Mouse (Mus musculus): ENCODE data around the gene Cntnap1. TPM values are rescaled to one million over a fixed set of nuclear protein-coding genes. Genes with fewer than 3 reads are reported as not detected.
A peak's percentile ranks its signal among the peaks of the same experiment; 100 is the strongest.
"Not testable (repeated sequence)": the region's sequence is repeated elsewhere in the genome, so short reads cannot be mapped to it uniquely, and the experiment has no call there.

Cntnap1 gene
- polyA plus RNA-seq, 1 experiment from 2014 or later: 0.57 TPM

GRCm38 (mm10) chr11:101155151-101155550, 15.2 kb upstream of the Cntnap1 start:
- Histone ChIP-seq H3K27ac (0 out of 2 replicates have a peak overlapping the region, but pooled peaks have one; percentile 78), H3K9me3 (no peaks in the 10 kb centered on the region), H3K36me3 (replicated peaks) (no peaks in the 10 kb centered on the region), H3K27me3 (peaks cover 38% of the 10 kb centered on the region), H3K4me1 (peaks cover 14% of the 10 kb centered on the region), H3K9ac (no peak overlapping the region), H3K4me3 (replicated peaks) (no peak overlapping the region), H3K4me2 (peak overlapping the region; percentile 68; the same call in 1 of the 2 replicates)
- 72% methylated on average over 6 of the region's 6 CpGs for WGBS
- ATAC-seq (ENCODE audit: low FRiP score): no peak

- Histone ChIP-seq H3K9ac (peak within 1 kb of the TSS; percentile 63), H3K4me1 (peaks cover 14% of the 10 kb centered on the region), H3K27ac (peak within 1 kb of the TSS; percentile 78), H3K4me3 (replicated peaks) (peak within 1 kb of the TSS; percentile 42), H3K27me3 (peaks cover 39% of the 10 kb centered on the region), H3K36me3 (replicated peaks) (no peaks in the 10 kb centered on the region), H3K9me3 (no peaks in the 10 kb centered on the region), H3K4me2 (peak within 1 kb of the TSS; percentile 68)
- WGBS: 2% methylated on average over 36 of the region's 36 CpGs
- ATAC-seq (ENCODE audit: low FRiP score): peak; percentile 84
Observed at GRCm38 (mm10) chr11:101155728-101156371, 14.5 kb upstream of the Cntnap1 start, which contains the start of gene Tubg2. Gene Tubg2, plus strand, starts transcription at chr11:101155907.

DNA sequence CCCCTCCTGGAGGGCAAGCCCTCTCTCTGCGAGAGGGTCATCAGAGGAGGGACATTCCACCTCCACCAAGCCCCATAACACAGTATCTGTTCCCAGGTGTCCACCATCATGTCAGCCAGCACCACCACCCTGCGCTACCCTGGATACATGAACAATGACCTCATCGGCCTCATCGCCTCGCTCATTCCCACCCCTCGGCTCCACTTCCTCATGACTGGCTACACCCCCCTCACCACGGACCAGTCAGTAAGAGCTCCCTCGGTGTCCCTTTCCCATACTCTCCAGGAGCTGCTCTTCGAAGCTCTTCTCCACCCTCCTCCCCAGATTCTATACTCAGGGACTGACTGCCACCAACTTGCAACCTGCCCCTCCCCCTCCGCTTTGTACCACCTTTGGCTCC, 10.2 kb upstream of the Cntnap1 start:
- not testable (repeated sequence) for H3K27ac ChIP-seq; ATAC-seq (ENCODE audit: low FRiP score); H3K9ac ChIP-seq; H3K9me3 ChIP-seq; H3K36me3 ChIP-seq (replicated peaks); H3K4me3 ChIP-seq (replicated peaks); H3K4me2 ChIP-seq
- Histone ChIP-seq H3K4me1 (peaks cover 26% of the 10 kb centered on the region), H3K27me3 (peaks cover 76% of the 10 kb centered on the region)
- WGBS: 85% methylated on average over 10 of the region's 10 CpGs

- H3K4me3 ChIP-seq (replicated peaks); H3K4me2 ChIP-seq; H3K36me3 ChIP-seq (replicated peaks); H3K9ac ChIP-seq; H3K9me3 ChIP-seq; H3K27ac ChIP-seq; ATAC-seq (ENCODE audit: low FRiP score): not testable (repeated sequence)
- H3K27me3 ChIP-seq: peaks cover 76% of the 10 kb centered on the region
- H3K4me1 ChIP-seq: peaks cover 18% of the 10 kb centered on the region
- WGBS: 68% methylated on average over 8 of the region's 8 CpGs
Observed at GRCm38 (mm10) chr11:101160981-101161505, 9.3 kb upstream of the Cntnap1 start.

DNA sequence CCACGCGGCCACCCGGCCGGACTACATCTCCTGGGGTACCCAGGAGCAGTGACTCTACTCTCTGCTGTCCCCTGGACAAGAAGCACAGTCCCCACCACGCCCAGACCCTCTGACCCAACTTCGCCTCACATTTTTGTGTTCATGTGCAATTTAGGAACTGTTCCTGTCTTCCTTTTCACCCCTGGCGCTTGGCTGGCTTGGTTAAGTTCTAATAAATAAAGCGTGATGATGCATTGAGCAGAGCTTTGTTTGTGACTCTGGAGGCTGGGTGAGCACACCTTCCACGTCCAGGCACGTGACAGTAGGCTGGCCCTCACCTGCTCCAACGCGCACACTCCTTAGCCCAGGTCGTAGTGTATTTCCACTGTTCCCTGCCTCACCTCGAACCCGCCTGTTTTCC, 8.8 kb upstream of the Cntnap1 start:
- Histone ChIP-seq H3K4me2 (no peak overlapping the region), H3K36me3 (replicated peaks) (0 out of 2 replicates have a peak, but pooled peaks cover 12% of the 10 kb centered on the region), H3K4me3 (replicated peaks) (no peak overlapping the region), H3K9ac (no peak overlapping the region), H3K4me1 (peaks cover 14% of the 10 kb centered on the region), H3K9me3 (no peaks in the 10 kb centered on the region), H3K27me3 (peaks cover 76% of the 10 kb centered on the region), H3K27ac (no peak overlapping the region)
- 87% methylated on average over 15 of the region's 15 CpGs for WGBS
- no peak for ATAC-seq (ENCODE audit: low FRiP score)

DNA sequence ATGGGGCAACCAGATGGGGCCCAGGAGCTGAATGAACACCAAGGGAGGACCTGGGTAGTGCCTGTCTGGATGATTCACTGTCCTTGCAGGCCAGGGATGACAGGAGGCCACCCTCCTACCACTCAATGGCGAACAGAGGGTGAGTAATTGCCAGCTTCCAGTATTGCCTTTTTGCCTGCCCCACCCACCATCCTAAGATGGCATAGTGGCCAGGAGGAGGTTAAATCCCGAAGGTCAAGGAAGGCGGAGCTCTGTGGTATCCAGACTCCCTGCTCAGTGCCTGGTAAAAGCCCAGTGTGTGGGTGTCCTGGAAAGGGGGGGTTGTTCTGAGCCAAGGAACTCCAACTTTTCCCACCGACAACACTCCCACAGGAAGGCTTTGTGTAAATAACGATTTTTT, 8.0 kb upstream of the Cntnap1 start:
- Histone ChIP-seq H3K4me3 (replicated peaks) (no peak overlapping the region), H3K27me3 (peaks cover 80% of the 10 kb centered on the region), H3K27ac (no peak overlapping the region), H3K36me3 (replicated peaks) (peaks cover 17% of the 10 kb centered on the region), H3K4me2 (no peak overlapping the region), H3K9ac (no peak overlapping the region), H3K4me1 (peaks cover 14% of the 10 kb centered on the region), H3K9me3 (no peaks in the 10 kb centered on the region)
- no peak for ATAC-seq (ENCODE audit: low FRiP score)
- 48% methylated on average over 5 of the region's 5 CpGs for WGBS

DNA sequence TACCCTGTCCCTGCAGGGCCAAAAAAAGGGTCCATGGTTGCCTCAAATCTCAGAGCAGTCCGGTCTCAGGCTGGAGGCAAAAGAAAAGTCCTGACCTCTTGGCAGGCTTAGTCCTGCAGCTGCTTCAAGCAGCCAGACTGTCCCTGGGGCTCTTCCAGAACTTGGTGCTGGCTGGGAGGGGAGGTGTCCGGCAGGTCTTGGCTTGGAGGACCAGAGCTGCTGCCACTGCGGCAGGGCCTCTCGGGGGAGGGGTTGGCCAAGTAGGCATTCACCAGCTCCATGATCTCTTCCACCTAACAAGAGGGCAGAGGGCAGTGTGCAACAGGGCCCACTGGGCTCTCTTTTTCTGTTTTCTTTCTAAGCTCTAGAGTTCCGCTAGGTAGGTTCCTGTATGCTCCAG, 7.6 kb upstream of the Cntnap1 start:
- H3K27me3 ChIP-seq: peaks cover 81% of the 10 kb centered on the region
- H3K4me2 ChIP-seq: no peak overlapping the region
- no peak overlapping the region for H3K4me3 ChIP-seq (replicated peaks)
- H3K9ac ChIP-seq: no peak overlapping the region
- 48% methylated on average over 5 of the region's 5 CpGs for WGBS
- no peaks in the 10 kb centered on the region for H3K9me3 ChIP-seq
- H3K27ac ChIP-seq: no peak overlapping the region
- peaks cover 14% of the 10 kb centered on the region for H3K4me1 ChIP-seq
- ATAC-seq (ENCODE audit: low FRiP score): no peak
- peaks cover 21% of the 10 kb centered on the region for H3K36me3 ChIP-seq (replicated peaks)

DNA sequence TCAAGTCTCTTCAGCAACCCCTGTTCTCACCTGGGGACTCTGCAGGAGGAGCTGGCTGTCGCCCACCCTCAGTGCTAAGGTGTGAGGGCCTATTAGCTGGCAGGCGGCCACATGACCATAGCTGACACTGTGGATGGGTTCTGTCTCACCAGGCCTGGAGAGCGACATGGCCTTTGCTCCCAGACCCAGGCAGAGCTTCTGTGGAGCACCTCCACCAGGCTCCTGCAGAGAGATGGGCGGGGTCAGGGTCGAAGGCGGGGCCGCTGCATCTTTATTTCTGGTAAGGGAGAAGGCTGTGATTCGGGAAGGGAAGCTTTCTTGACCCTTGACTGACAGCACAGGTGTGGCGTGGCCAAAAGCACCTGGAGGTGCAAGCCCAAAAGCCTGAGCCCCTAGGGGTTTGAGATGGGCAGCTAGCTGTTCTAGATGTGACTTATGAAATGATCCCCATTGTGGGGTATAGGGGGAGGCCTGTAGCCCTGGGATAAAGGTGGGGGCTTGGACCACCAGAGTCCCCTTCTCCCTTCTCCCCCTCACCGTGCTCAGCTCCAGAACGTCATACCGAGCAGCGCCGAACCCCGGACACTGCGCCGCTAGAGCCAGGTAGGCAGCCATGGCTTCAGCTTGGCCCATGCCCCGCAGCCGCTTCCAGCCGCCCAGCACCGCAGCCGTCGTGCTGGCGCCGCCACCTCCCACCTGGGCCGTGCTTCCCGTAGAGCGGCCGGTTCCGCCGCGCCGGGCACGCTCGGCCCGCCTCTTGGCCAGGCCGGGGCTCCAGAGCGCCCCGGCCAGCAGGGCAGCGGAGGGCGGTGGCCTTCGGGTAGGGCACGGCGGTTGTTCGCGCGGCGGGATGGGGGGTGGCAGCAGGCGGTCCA, 6.6 kb upstream of the Cntnap1 start:
- Histone ChIP-seq H3K27ac (no peak overlapping the region), H3K4me2 (peak overlapping the region; percentile 50), H3K27me3 (peaks cover 82% of the 10 kb centered on the region), H3K9me3 (no peaks in the 10 kb centered on the region), H3K36me3 (replicated peaks) (peaks cover 24% of the 10 kb centered on the region), H3K4me1 (peaks cover 17% of the 10 kb centered on the region), H3K4me3 (replicated peaks) (peak overlapping the region; percentile 31), H3K9ac (0 out of 2 replicates have a peak overlapping the region, but pooled peaks have one; percentile 36)
- WGBS: 9% methylated on average over 49 of the region's 49 CpGs
- ATAC-seq (ENCODE audit: low FRiP score): no peak

DNA sequence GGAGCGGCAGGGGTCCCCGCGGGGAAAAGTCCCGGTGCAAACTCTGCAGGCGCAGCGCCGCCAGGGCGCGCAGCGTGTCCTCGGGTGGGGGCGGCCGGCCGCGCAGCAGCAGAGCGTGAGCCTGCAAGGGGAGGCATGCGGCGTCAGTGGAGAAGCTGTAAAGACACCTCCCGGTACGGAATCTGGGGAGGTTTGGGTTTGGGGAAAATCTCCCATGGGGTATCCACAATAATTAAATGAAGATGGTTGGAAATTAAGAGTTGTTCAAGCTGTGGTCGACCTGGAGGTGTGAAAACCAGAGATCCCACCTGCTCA, 6.0 kb upstream of the Cntnap1 start:
- 2% methylated on average over 21 of the region's 21 CpGs for WGBS
- peaks cover 23% of the 10 kb centered on the region for H3K4me1 ChIP-seq
- H3K36me3 ChIP-seq (replicated peaks): peaks cover 24% of the 10 kb centered on the region
- peaks cover 85% of the 10 kb centered on the region for H3K27me3 ChIP-seq
- H3K9me3 ChIP-seq: no peaks in the 10 kb centered on the region
- no peak overlapping the region for H3K27ac ChIP-seq
- ATAC-seq (ENCODE audit: low FRiP score): no peak
- peak overlapping the region; percentile 50 for H3K4me2 ChIP-seq
- peak overlapping the region; percentile 31 for H3K4me3 ChIP-seq (replicated peaks)
- H3K9ac ChIP-seq: 0 out of 2 replicates have a peak overlapping the region, but pooled peaks have one; percentile 36

GRCm38 (mm10) chr11:101164677-101165580, 5.4 kb upstream of the Cntnap1 start:
- Histone ChIP-seq H3K9ac (no peak overlapping the region), H3K36me3 (replicated peaks) (peaks cover 24% of the 10 kb centered on the region), H3K9me3 (no peaks in the 10 kb centered on the region), H3K27me3 (peaks cover 91% of the 10 kb centered on the region), H3K4me1 (peaks cover 29% of the 10 kb centered on the region), H3K4me2 (peak overlapping the region; percentile 50), H3K27ac (no peak overlapping the region), H3K4me3 (replicated peaks) (peak overlapping the region; percentile 31)
- ATAC-seq (ENCODE audit: low FRiP score): no peak
- 7% methylated on average over 35 of the region's 35 CpGs for WGBS

GRCm38 (mm10) chr11:101166357-101166756, 4.0 kb upstream of the Cntnap1 start:
- Histone ChIP-seq H3K4me1 (peaks cover 39% of the 10 kb centered on the region), H3K27ac (no peak overlapping the region), H3K4me2 (no peak overlapping the region), H3K36me3 (replicated peaks) (peaks cover 24% of the 10 kb centered on the region), H3K9me3 (no peaks in the 10 kb centered on the region), H3K4me3 (replicated peaks) (no peak overlapping the region), H3K9ac (no peak overlapping the region), H3K27me3 (peaks cover 94% of the 10 kb centered on the region)
- 40% methylated on average over 14 of the region's 14 CpGs for WGBS
- ATAC-seq (ENCODE audit: low FRiP score): no peak
